Mouse (Mus musculus): ENCODE data around the gene Txn2. TPM values are rescaled to one million over a fixed set of nuclear protein-coding genes. Genes with fewer than 3 reads are reported as not detected.

Gene Txn2
- total and polyA plus RNA-seq, 3 experiments: 62.8 to 283 (median 211) TPM

DNA sequence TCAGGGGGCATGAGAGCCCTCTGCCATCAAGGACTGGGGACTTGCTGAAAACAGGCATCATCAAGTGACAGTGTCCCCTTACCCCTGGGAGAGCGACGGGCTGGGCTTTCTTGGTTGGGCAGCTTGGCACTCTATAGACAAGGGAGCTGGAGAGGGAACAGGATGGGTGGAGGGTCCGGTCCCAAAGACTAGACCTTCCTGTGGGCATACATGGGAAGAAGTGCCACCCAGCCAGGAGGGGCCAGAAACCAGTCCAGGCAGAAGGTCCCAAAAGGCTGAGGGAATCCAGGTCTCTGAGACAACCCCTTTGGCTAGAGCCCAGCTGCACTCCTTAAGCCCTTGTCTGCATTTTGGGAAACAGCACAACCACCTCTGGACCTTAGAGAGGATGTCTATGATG, 14.3 kb downstream of the Txn2 start:
- DNase-seq (ENCODE audit: low spot score) (no peak), ATAC-seq (ENCODE audit: extremely low read depth, insufficient number of reproducible peaks, low FRiP score, poor library complexity, severe bottlenecking) (no peak)
- no peaks in the 10 kb centered on the region for H3K9me3 ChIP-seq (replicated peaks)
- H3K4me3 ChIP-seq (ENCODE audit: low read depth, low read length): no peak overlapping the region
- peaks cover 16% of the 10 kb centered on the region for H3K27me3 ChIP-seq (ENCODE audit: insufficient read depth, low read length)
- TF ChIP-seq POLR2AphosphoS5 (IDR thresholded peaks at IDR 0.05; ENCODE audit: insufficient replicate concordance, low read depth, low read length): no peak
- TF ChIP-seq CTCF (IDR thresholded peaks at IDR 0.05; ENCODE audit: low read depth, low read length): no peak
- TF ChIP-seq GATA2 (IDR thresholded peaks at IDR 0.05; ENCODE audit: borderline replicate concordance, low read depth, low read length): no peak
- TF ChIP-seq GATA1 (IDR thresholded peaks at IDR 0.05; ENCODE audit: borderline replicate concordance, low read length): no peak
- no peak for TF ChIP-seq TAL1 (conservative IDR thresholded peaks at IDR 0.05; ENCODE audit: low read depth, low read length)
- H3K36me3 ChIP-seq (replicated peaks): peaks cover 70% of the 10 kb centered on the region
- H3K4me1 ChIP-seq (ENCODE audit: insufficient read depth, low read depth, low read length): peaks cover 4% of the 10 kb centered on the region

GRCm38 (mm10) chr15:77913054-77913453, 15.8 kb downstream of the Txn2 start:
- no peaks in the 10 kb centered on the region for H3K9me3 ChIP-seq (replicated peaks)
- peaks cover 3% of the 10 kb centered on the region for H3K4me1 ChIP-seq (ENCODE audit: insufficient read depth, low read depth, low read length)
- TF ChIP-seq POLR2AphosphoS5 (IDR thresholded peaks at IDR 0.05; ENCODE audit: insufficient replicate concordance, low read depth, low read length): no peak
- TF ChIP-seq GATA1 (IDR thresholded peaks at IDR 0.05; ENCODE audit: borderline replicate concordance, low read length): no peak
- TF ChIP-seq TAL1 (conservative IDR thresholded peaks at IDR 0.05; ENCODE audit: low read depth, low read length): no peak
- no peak for TF ChIP-seq CTCF (IDR thresholded peaks at IDR 0.05; ENCODE audit: low read depth, low read length)
- no peak for TF ChIP-seq GATA2 (IDR thresholded peaks at IDR 0.05; ENCODE audit: borderline replicate concordance, low read depth, low read length)
- ATAC-seq (ENCODE audit: extremely low read depth, insufficient number of reproducible peaks, low FRiP score, poor library complexity, severe bottlenecking) (no peak), DNase-seq (ENCODE audit: low spot score) (no peak)
- no peak overlapping the region for H3K4me3 ChIP-seq (ENCODE audit: low read depth, low read length)
- H3K27me3 ChIP-seq (ENCODE audit: insufficient read depth, low read length): peaks cover 22% of the 10 kb centered on the region
- peaks cover 55% of the 10 kb centered on the region for H3K36me3 ChIP-seq (replicated peaks)

DNA sequence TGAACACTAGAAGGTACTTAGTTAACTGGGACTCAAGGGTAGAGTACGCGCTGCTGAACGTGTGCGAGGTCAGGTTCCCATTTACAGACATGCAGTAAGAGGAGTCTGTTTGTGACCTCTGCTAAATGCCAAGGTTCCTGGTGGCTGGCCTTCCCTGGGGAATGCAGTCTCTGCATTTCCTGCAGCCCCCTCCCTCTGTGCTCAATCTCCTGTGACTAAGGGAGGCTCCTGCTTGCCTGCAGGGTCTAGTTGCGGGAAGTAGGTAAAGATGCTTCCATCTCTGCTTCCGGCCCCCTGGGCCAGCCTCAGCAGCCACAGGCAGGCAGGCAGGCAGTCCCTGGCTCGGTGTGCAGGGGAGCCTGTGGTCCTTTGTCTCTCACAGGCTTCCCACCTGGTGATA, 16.2 kb downstream of the Txn2 start:
- no peak overlapping the region for H3K4me3 ChIP-seq (ENCODE audit: low read depth, low read length)
- peaks cover under 1% of the 10 kb centered on the region for H3K4me1 ChIP-seq (ENCODE audit: insufficient read depth, low read depth, low read length)
- TF ChIP-seq GATA1 (IDR thresholded peaks at IDR 0.05; ENCODE audit: borderline replicate concordance, low read length): no peak
- TF ChIP-seq CTCF (IDR thresholded peaks at IDR 0.05; ENCODE audit: low read depth, low read length): no peak
- TF ChIP-seq GATA2 (IDR thresholded peaks at IDR 0.05; ENCODE audit: borderline replicate concordance, low read depth, low read length): no peak
- TF ChIP-seq TAL1 (conservative IDR thresholded peaks at IDR 0.05; ENCODE audit: low read depth, low read length): no peak
- TF ChIP-seq POLR2AphosphoS5 (IDR thresholded peaks at IDR 0.05; ENCODE audit: insufficient replicate concordance, low read depth, low read length): no peak
- peaks cover 51% of the 10 kb centered on the region for H3K36me3 ChIP-seq (replicated peaks)
- peaks cover 26% of the 10 kb centered on the region for H3K27me3 ChIP-seq (ENCODE audit: insufficient read depth, low read length)
- DNase-seq (ENCODE audit: low spot score) (no peak), ATAC-seq (ENCODE audit: extremely low read depth, insufficient number of reproducible peaks, low FRiP score, poor library complexity, severe bottlenecking) (no peak)
- no peaks in the 10 kb centered on the region for H3K9me3 ChIP-seq (replicated peaks)

- no peak for DNase-seq (ENCODE audit: low spot score)
- ATAC-seq (ENCODE audit: extremely low read depth, insufficient number of reproducible peaks, low FRiP score, poor library complexity, severe bottlenecking): no peak
- Histone ChIP-seq H3K4me3 (ENCODE audit: low read depth, low read length) (no peak overlapping the region), H3K4me1 (ENCODE audit: insufficient read depth, low read depth, low read length) (peaks cover 2% of the 10 kb centered on the region), H3K27me3 (ENCODE audit: insufficient read depth, low read length) (peaks cover 32% of the 10 kb centered on the region), H3K36me3 (replicated peaks) (peaks cover 47% of the 10 kb centered on the region), H3K9me3 (replicated peaks) (no peaks in the 10 kb centered on the region)
- TF ChIP-seq GATA1 (IDR thresholded peaks at IDR 0.05; ENCODE audit: borderline replicate concordance, low read length) (no peak), TAL1 (conservative IDR thresholded peaks at IDR 0.05; ENCODE audit: low read depth, low read length) (no peak), GATA2 (IDR thresholded peaks at IDR 0.05; ENCODE audit: borderline replicate concordance, low read depth, low read length) (no peak), CTCF (IDR thresholded peaks at IDR 0.05; ENCODE audit: low read depth, low read length) (no peak), POLR2AphosphoS5 (IDR thresholded peaks at IDR 0.05; ENCODE audit: insufficient replicate concordance, low read depth, low read length) (no peak)
These were observed 16.8 kb downstream of the Txn2 start for GRCm38 (mm10) chr15:77912048-77912447.

- H3K4me1 ChIP-seq (ENCODE audit: insufficient read depth, low read depth, low read length): peaks cover 10% of the 10 kb centered on the region
- DNase-seq (ENCODE audit: low spot score): no peak
- TF ChIP-seq GATA2 (IDR thresholded peaks at IDR 0.05; ENCODE audit: borderline replicate concordance, low read depth, low read length): no peak
- no peak for TF ChIP-seq TAL1 (conservative IDR thresholded peaks at IDR 0.05; ENCODE audit: low read depth, low read length)
- TF ChIP-seq CTCF (IDR thresholded peaks at IDR 0.05; ENCODE audit: low read depth, low read length): no peak
- no peak for TF ChIP-seq POLR2AphosphoS5 (IDR thresholded peaks at IDR 0.05; ENCODE audit: insufficient replicate concordance, low read depth, low read length)
- no peak for TF ChIP-seq GATA1 (IDR thresholded peaks at IDR 0.05; ENCODE audit: borderline replicate concordance, low read length)
- no peaks in the 10 kb centered on the region for H3K9me3 ChIP-seq (replicated peaks)
- ATAC-seq (ENCODE audit: extremely low read depth, insufficient number of reproducible peaks, low FRiP score, poor library complexity, severe bottlenecking): no peak
- peaks cover 42% of the 10 kb centered on the region for H3K27me3 ChIP-seq (ENCODE audit: insufficient read depth, low read length)
- peaks cover 38% of the 10 kb centered on the region for H3K36me3 ChIP-seq (replicated peaks)
- H3K4me3 ChIP-seq (ENCODE audit: low read depth, low read length): no peak overlapping the region
These were observed 17.7 kb downstream of the Txn2 start for GRCm38 (mm10) chr15:77911065-77911464.

- DNase-seq (ENCODE audit: low spot score) (no peak), ATAC-seq (ENCODE audit: extremely low read depth, insufficient number of reproducible peaks, low FRiP score, poor library complexity, severe bottlenecking) (no peak)
- peaks cover 7% of the 10 kb centered on the region for H3K36me3 ChIP-seq (replicated peaks)
- no peak for TF ChIP-seq CTCF (IDR thresholded peaks at IDR 0.05; ENCODE audit: low read depth, low read length)
- TF ChIP-seq GATA2 (IDR thresholded peaks at IDR 0.05; ENCODE audit: borderline replicate concordance, low read depth, low read length): no peak
- no peak for TF ChIP-seq POLR2AphosphoS5 (IDR thresholded peaks at IDR 0.05; ENCODE audit: insufficient replicate concordance, low read depth, low read length)
- no peak for TF ChIP-seq GATA1 (IDR thresholded peaks at IDR 0.05; ENCODE audit: borderline replicate concordance, low read length)
- TF ChIP-seq TAL1 (conservative IDR thresholded peaks at IDR 0.05; ENCODE audit: low read depth, low read length): no peak
- H3K9me3 ChIP-seq (replicated peaks): no peaks in the 10 kb centered on the region
- H3K4me3 ChIP-seq (ENCODE audit: low read depth, low read length): no peak overlapping the region
- peaks cover 39% of the 10 kb centered on the region for H3K4me1 ChIP-seq (ENCODE audit: insufficient read depth, low read depth, low read length)
- H3K27me3 ChIP-seq (ENCODE audit: insufficient read depth, low read length): peaks cover 66% of the 10 kb centered on the region
These were observed 20.9 kb downstream of the Txn2 start for GRCm38 (mm10) chr15:77907646-77908518.
